Mouse (Mus musculus): ENCODE measurements around the gene Taar8a. TPM values are rescaled to one million over a fixed set of nuclear protein-coding genes. Genes with fewer than 3 reads are reported as not detected.
"Not testable (repeated sequence)": the region's sequence is repeated elsewhere in the genome, so short reads cannot be mapped to it uniquely, and the experiment has no call there.

Taar8a gene
- polyA plus RNA-seq, 1 experiment from 2014 or later: not detected

GRCm38 (mm10) chr10:24058986-24059385, 17.3 kb upstream of the Taar8a start:
- H3K27ac ChIP-seq (ENCODE audit: low read depth): no peak overlapping the region
- no peak for TF ChIP-seq CTCF (IDR thresholded peaks at IDR 0.05; ENCODE audit: low read depth)
- H3K4me2 ChIP-seq: no peak overlapping the region
- H3K27me3 ChIP-seq (ENCODE audit: insufficient read depth, low read length): no peaks in the 10 kb centered on the region
- no peak for DNase-seq
- ATAC-seq (ENCODE audit: insufficient read depth): no peak
- no peak overlapping the region for H3K4me3 ChIP-seq (ENCODE audit: low read depth, low read length)
- no peaks in the 10 kb centered on the region for H3K9me3 ChIP-seq (ENCODE audit: low read depth, low read length)
- 79% methylated on average over 3 of the region's 3 CpGs for WGBS
- no peaks in the 10 kb centered on the region for H3K36me3 ChIP-seq (ENCODE audit: insufficient read depth)
- H3K4me1 ChIP-seq (ENCODE audit: insufficient read depth): no peaks in the 10 kb centered on the region
- H3K9ac ChIP-seq: no peak overlapping the region

- DNase-seq; H3K36me3 ChIP-seq (ENCODE audit: insufficient read depth); H3K27me3 ChIP-seq (ENCODE audit: insufficient read depth, low read length); H3K9ac ChIP-seq; ATAC-seq (ENCODE audit: insufficient read depth); H3K27ac ChIP-seq (ENCODE audit: low read depth); H3K4me2 ChIP-seq; H3K9me3 ChIP-seq (ENCODE audit: low read depth, low read length); H3K4me1 ChIP-seq (ENCODE audit: insufficient read depth); H3K4me3 ChIP-seq (ENCODE audit: low read depth, low read length): not testable (repeated sequence)
- 22% methylated on average over 2 of the region's 2 CpGs for WGBS
Measured at GRCm38 (mm10) chr10:24074751-24075150, 1.5 kb upstream of the Taar8a start.

DNA sequence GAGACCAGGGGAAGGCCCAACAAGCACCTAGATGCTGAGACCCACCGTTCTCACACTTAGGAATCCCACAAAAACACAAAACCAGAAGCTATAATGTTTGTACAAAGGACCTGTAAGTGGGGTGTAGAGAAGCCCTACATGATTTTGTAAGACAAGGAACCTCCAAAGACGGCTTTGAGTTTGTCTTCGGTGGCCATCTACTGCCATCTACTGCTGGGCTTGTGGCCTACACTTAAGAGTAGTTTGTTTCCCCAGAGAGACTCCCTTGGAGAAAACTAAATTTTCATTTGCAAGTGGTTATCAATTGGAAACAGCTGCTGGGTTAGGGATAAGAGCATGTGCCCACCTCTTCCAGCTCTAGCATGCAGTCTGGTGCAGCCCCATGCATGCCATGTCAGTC, 3.9 kb downstream of the Taar8a start:
- no peak overlapping the region for H3K4me2 ChIP-seq
- no peaks in the 10 kb centered on the region for H3K36me3 ChIP-seq (ENCODE audit: insufficient read depth)
- peak; percentile 63 for TF ChIP-seq CTCF (IDR thresholded peaks at IDR 0.05; ENCODE audit: low read depth)
- no peaks in the 10 kb centered on the region for H3K4me1 ChIP-seq (ENCODE audit: insufficient read depth)
- H3K9ac ChIP-seq: no peak overlapping the region
- DNase-seq: peak; percentile 83
- no peak for ATAC-seq (ENCODE audit: insufficient read depth)
- 33% methylated on average over 3 of the region's 3 CpGs for WGBS
- no peak overlapping the region for H3K27ac ChIP-seq (ENCODE audit: low read depth)
- H3K9me3 ChIP-seq (ENCODE audit: low read depth, low read length): no peaks in the 10 kb centered on the region
- H3K27me3 ChIP-seq (ENCODE audit: insufficient read depth, low read length): no peaks in the 10 kb centered on the region
- no peak overlapping the region for H3K4me3 ChIP-seq (ENCODE audit: low read depth, low read length)

DNA sequence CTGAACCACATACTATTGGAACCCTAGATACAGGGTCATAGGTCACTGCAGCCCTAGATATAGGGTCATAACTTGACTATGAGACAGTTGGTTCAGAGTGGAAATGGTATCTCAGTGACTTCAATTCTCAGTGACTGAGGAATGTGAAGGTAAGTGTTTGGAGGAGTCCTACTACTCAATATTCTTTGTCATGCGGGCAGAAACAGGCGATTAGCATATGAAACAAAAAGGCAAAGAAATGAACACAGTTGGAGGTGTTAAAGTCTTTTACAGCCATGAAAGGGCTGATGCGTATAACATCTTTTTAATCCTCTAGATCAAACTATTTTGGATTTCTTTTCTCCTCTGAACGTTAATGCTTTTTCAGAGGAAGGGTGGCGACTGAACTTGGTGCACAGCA, 9.6 kb downstream of the Taar8a start:
- Histone ChIP-seq H3K9ac (no peak overlapping the region), H3K9me3 (ENCODE audit: low read depth, low read length) (no peaks in the 10 kb centered on the region), H3K36me3 (ENCODE audit: insufficient read depth) (no peaks in the 10 kb centered on the region), H3K4me1 (ENCODE audit: insufficient read depth) (no peaks in the 10 kb centered on the region), H3K4me2 (no peak overlapping the region), H3K4me3 (ENCODE audit: low read depth, low read length) (no peak overlapping the region), H3K27me3 (ENCODE audit: insufficient read depth, low read length) (no peaks in the 10 kb centered on the region), H3K27ac (ENCODE audit: low read depth) (no peak overlapping the region)
- WGBS: 59% methylated on average over 5 of the region's 5 CpGs
- no peak for TF ChIP-seq CTCF (IDR thresholded peaks at IDR 0.05; ENCODE audit: low read depth)
- DNase-seq (no peak), ATAC-seq (ENCODE audit: insufficient read depth) (no peak)

- ATAC-seq (ENCODE audit: insufficient read depth): no peak
- peak; percentile 28 for DNase-seq
- H3K27ac ChIP-seq (ENCODE audit: low read depth): no peak overlapping the region
Measured at GRCm38 (mm10) chr10:24086555-24086954, 10.3 kb downstream of the Taar8a start.

DNA sequence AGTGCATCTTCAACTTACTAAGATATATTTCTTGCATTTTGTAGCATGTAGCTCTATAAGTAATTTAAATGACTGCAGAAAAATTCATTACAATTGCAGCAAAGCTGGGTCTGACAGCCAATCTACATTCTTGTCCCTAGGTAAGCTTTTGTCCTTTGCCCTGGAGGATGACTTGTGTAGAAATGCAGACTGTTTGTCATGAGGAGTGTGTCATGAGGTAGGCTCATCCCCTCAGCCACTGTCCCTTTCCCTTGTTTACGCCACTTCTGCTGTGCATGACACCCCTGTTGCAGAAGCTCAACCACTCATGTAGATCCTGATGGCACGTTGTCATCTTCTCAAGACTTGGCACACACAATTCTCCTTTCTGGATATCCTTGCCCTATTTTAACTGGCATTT, 10.9 kb downstream of the Taar8a start:
- 83% methylated on average over 2 of the region's 2 CpGs for WGBS
- no peaks in the 10 kb centered on the region for H3K9me3 ChIP-seq (ENCODE audit: low read depth, low read length)
- no peaks in the 10 kb centered on the region for H3K27me3 ChIP-seq (ENCODE audit: insufficient read depth, low read length)
- no peaks in the 10 kb centered on the region for H3K4me1 ChIP-seq (ENCODE audit: insufficient read depth)
- no peak for DNase-seq
- no peak overlapping the region for H3K4me2 ChIP-seq
- no peak overlapping the region for H3K4me3 ChIP-seq (ENCODE audit: low read depth, low read length)
- no peak for TF ChIP-seq CTCF (IDR thresholded peaks at IDR 0.05; ENCODE audit: low read depth)
- no peak overlapping the region for H3K9ac ChIP-seq
- ATAC-seq (ENCODE audit: insufficient read depth): no peak
- no peaks in the 10 kb centered on the region for H3K36me3 ChIP-seq (ENCODE audit: insufficient read depth)
- no peak overlapping the region for H3K27ac ChIP-seq (ENCODE audit: low read depth)

More at GRCm38 (mm10) chr10:24086555-24086954, 10.3 kb downstream of the Taar8a start:
- WGBS: 56% methylated on average over 5 of the region's 5 CpGs
- Histone ChIP-seq H3K4me2 (no peak overlapping the region), H3K27me3 (ENCODE audit: insufficient read depth, low read length) (no peaks in the 10 kb centered on the region), H3K9ac (no peak overlapping the region), H3K36me3 (ENCODE audit: insufficient read depth) (no peaks in the 10 kb centered on the region), H3K4me3 (ENCODE audit: low read depth, low read length) (no peak overlapping the region), H3K4me1 (ENCODE audit: insufficient read depth) (no peaks in the 10 kb centered on the region), H3K9me3 (ENCODE audit: low read depth, low read length) (no peaks in the 10 kb centered on the region)
- TF ChIP-seq CTCF (IDR thresholded peaks at IDR 0.05; ENCODE audit: low read depth): no peak

DNA sequence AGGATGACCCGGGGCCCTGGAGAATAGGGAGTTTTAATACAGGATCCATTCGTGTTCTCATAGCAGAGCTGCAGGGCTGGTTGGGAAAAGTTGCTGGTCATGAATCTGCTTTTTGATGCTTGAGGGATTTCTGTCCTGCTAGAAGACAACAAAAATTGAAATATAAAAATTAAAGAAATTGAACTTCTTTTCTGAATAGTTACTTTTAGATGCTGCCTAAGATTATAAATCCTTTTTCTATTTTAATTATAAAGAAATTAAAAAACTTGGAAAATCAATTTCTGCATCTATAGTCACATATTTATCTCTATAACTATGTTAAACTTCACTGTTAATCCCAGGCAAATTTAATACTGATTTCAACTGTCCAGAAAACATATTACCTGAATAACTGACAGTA, 15.9 kb downstream of the Taar8a start, which contains the start of gene Taar8b:
Taar8b (minus strand) TSS at position 101 of the 400 bp plus-strand sequence.
- no peak within 1 kb of the TSS for H3K9ac ChIP-seq

DNA sequence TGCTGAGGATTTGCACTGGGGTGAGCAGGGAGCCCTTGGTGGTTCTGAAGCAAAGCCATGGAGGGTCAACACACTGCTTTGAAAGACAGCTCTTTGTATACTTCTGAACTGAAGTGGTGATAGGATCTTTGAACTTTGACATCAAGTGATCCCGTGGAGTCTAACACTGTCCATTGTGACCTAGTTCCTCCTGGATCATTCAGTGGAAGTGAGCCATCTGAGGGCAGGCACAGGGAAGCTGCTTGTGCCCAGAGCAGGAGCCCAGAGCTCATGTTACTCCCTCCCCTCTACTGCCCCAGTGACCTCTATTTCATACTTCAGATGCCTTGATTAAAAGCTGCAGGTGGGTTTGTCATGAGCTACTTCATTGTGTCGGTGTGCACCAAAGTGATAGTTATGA, 20.7 kb downstream of the Taar8a start:
- WGBS: 21% methylated on average over 2 of the region's 2 CpGs
- H3K4me2 ChIP-seq; H3K36me3 ChIP-seq (ENCODE audit: insufficient read depth); H3K27ac ChIP-seq (ENCODE audit: low read depth); DNase-seq; H3K4me1 ChIP-seq (ENCODE audit: insufficient read depth); H3K9me3 ChIP-seq (ENCODE audit: low read depth, low read length); H3K27me3 ChIP-seq (ENCODE audit: insufficient read depth, low read length); H3K4me3 ChIP-seq (ENCODE audit: low read depth, low read length); ATAC-seq (ENCODE audit: insufficient read depth); H3K9ac ChIP-seq: not testable (repeated sequence)

More for the DNA sequence above, 15.9 kb downstream of the Taar8a start, which contains the start of gene Taar8b:
- no peak for TF ChIP-seq CTCF (IDR thresholded peaks at IDR 0.05; ENCODE audit: low read depth)
- Histone ChIP-seq H3K4me3 (ENCODE audit: low read depth, low read length) (no peak within 1 kb of the TSS), H3K27me3 (ENCODE audit: insufficient read depth, low read length) (no peaks in the 10 kb centered on the region), H3K27ac (ENCODE audit: low read depth) (no peak within 1 kb of the TSS), H3K4me2 (no peak within 1 kb of the TSS), H3K4me1 (ENCODE audit: insufficient read depth) (no peaks in the 10 kb centered on the region), H3K9me3 (ENCODE audit: low read depth, low read length) (no peaks in the 10 kb centered on the region), H3K36me3 (ENCODE audit: insufficient read depth) (no peaks in the 10 kb centered on the region)
- no peak for ATAC-seq (ENCODE audit: insufficient read depth)
- no peak for DNase-seq
- 62% methylated on average over 2 of the region's 2 CpGs for WGBS

GRCm38 (mm10) chr10:24101812-24102211, 25.5 kb downstream of the Taar8a start, which contains the start of gene Taar8c:
TSS of gene Taar8c (minus strand) at chr10:24101912.
- not testable (repeated sequence) for H3K4me3 ChIP-seq (ENCODE audit: low read depth, low read length); H3K36me3 ChIP-seq (ENCODE audit: insufficient read depth); H3K9ac ChIP-seq; DNase-seq; H3K9me3 ChIP-seq (ENCODE audit: low read depth, low read length); ATAC-seq (ENCODE audit: insufficient read depth); H3K27me3 ChIP-seq (ENCODE audit: insufficient read depth, low read length); H3K4me2 ChIP-seq; H3K4me1 ChIP-seq (ENCODE audit: insufficient read depth); H3K27ac ChIP-seq (ENCODE audit: low read depth)
- WGBS: 75% methylated on average over 1 of the region's 3 CpGs

GRCm38 (mm10) chr10:24103299-24103698, 27.0 kb downstream of the Taar8a start:
- not testable (repeated sequence) for H3K4me1 ChIP-seq (ENCODE audit: insufficient read depth); H3K4me3 ChIP-seq (ENCODE audit: low read depth, low read length); H3K9ac ChIP-seq; H3K27ac ChIP-seq (ENCODE audit: low read depth); ATAC-seq (ENCODE audit: insufficient read depth); H3K4me2 ChIP-seq; H3K36me3 ChIP-seq (ENCODE audit: insufficient read depth); DNase-seq; H3K27me3 ChIP-seq (ENCODE audit: insufficient read depth, low read length); H3K9me3 ChIP-seq (ENCODE audit: low read depth, low read length)
- 5% methylated on average over 1 of the region's 1 CpGs for WGBS

Data from lung, embryonic 14.5 days (tissue).